Mouse (Mus musculus) macrophage (primary cell): ENCODE measurements at regions not wholly inside any gene's neighbourhood (a gene's known extent, or its start where the extent isn't known, plus 50 kb on each side); places are given as distances from the start of the nearest gene placed in this dataset.

Experiments
- H3K27ac ChIP-seq: fragments of 350-480 bp; formaldehyde crosslinking; 2 replicates; pipeline ENCODE4 v1.9.0; 2021
- H3K36me3 ChIP-seq: fragments of 350-480 bp; formaldehyde crosslinking; 2 replicates; pipeline ENCODE4 v1.9.0; 2021; ENCODE audit errors: inconsistent target
- H3K4me3 ChIP-seq: fragments of 350-480 bp; formaldehyde crosslinking; 2 replicates; pipeline ENCODE4 v1.9.0; 2021; ENCODE audit errors: inconsistent target
- H3K79me2 ChIP-seq: fragments of 350-480 bp; formaldehyde crosslinking; 2 replicates; pipeline ENCODE4 v1.9.0; 2021; ENCODE audit errors: inconsistent target
- WGBS: methylation state at CpG from one replicate; pipeline ENCODE4 v1.1.7; 2026; ENCODE audit warnings: inconsistent platforms; ENCODE audit not compliant: missing documents; 5-methylcytosine and 5-hydroxymethylcytosine counted together

DNA sequence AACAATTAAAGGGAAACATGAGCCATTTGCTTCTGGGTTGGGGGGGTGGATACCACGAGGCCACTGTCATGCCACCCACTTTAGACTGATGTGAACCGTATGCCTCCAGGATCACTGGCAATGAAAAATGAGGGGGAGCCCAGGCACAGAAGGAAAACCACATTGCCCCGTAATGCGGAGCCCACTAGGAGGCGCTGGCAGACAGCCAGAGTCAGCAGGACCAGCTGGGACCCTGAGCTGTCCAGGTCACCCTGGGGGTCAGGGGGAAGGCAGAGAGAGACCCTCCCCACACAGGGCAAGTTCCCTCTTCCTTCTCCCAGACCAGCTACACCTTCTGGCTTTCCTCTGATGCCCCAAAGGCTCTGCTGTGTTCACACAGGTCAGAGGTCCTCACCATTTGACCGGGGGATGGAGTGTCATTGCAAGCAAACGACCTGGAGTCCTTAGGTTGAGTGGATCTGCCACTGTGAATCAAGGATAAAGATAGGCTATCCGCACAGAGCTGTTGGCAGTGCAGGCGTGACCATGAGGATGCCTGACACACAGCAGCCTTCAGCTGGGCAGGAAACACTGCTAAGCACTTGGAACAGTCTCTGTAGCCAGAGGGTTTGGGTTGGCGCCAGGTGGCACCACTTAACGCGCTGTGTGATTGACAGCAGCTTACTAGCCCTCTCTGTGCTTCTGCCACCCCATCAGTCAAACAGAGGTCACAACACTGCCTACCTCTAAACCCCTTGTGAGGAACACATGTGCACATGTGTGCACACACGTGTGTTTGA lies 400.2 kb downstream of the Sox9 start:
- no peaks in the 10 kb centered on the region for H3K79me2 ChIP-seq
- H3K36me3 ChIP-seq = no peaks in the 10 kb centered on the region
- WGBS = 61% methylated on average over 13 of the region's 13 CpGs
- H3K27ac ChIP-seq = no peak overlapping the region
- H3K4me3 ChIP-seq = no peak overlapping the region

- no peaks in the 10 kb centered on the region for H3K36me3 ChIP-seq
- WGBS = 88% methylated on average over 5 of the region's 5 CpGs
- H3K79me2 ChIP-seq = no peaks in the 10 kb centered on the region
- H3K27ac ChIP-seq = no peak overlapping the region
- H3K4me3 ChIP-seq = no peak overlapping the region
Measured at GRCm38 (mm10) chr11:113183556-113183955, 401.5 kb downstream of the Sox9 start.

DNA sequence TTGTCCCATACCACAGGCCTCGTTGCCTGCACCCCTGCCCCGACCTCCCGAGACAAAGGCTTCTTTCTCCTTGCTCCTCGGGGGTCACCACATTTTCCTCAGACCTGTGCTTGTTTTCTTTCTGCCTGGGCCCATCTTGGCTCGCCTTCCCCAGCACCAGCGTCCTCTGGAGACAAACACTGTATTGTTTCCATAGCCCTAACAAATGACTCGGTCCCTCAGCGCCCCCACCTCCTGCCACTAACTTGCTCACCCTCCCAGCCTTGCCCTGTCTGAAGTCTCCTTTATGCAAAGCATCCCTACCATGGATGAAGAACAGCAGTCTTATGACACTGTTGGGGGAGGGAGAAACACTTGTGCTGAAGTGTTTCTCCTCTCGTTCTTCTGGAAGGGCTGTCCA lies 402.1 kb downstream of the Sox9 start:
- Histone ChIP-seq H3K4me3 (no peak overlapping the region), H3K79me2 (no peaks in the 10 kb centered on the region), H3K27ac (no peak overlapping the region), H3K36me3 (no peaks in the 10 kb centered on the region)
- 56% methylated on average over 9 of the region's 9 CpGs for WGBS

DNA sequence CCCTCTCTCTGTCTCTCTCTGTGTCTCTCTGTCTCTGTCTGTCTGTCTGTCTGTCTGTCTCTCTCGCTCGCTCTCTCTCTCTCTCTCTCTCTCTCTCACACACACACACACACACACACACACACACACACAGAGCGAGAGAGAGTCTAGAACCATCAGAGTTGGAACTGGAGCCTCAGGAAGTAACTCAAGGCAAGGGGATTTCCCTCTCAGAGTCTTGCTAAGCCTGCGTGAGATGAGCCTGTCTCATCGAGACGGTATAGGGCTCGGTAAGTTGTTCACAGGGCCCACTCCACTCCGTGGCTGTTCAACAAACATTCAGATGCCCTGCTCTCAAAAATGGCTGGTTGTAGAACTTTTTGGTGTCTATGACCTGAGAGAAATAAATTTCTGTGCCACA lies 405.4 kb downstream of the Sox9 start:
- Histone ChIP-seq H3K79me2 (no peaks in the 10 kb centered on the region), H3K36me3 (no peaks in the 10 kb centered on the region), H3K27ac (no peak overlapping the region), H3K4me3 (no peak overlapping the region)
- 75% methylated on average over 5 of the region's 8 CpGs for WGBS

GRCm38 (mm10) chr11:113188263-113188920 lies 406.4 kb downstream of the Sox9 start:
- Histone ChIP-seq H3K27ac (no peak overlapping the region), H3K4me3 (no peak overlapping the region), H3K79me2 (no peaks in the 10 kb centered on the region), H3K36me3 (no peaks in the 10 kb centered on the region)
- 91% methylated on average over 3 of the region's 4 CpGs for WGBS

DNA sequence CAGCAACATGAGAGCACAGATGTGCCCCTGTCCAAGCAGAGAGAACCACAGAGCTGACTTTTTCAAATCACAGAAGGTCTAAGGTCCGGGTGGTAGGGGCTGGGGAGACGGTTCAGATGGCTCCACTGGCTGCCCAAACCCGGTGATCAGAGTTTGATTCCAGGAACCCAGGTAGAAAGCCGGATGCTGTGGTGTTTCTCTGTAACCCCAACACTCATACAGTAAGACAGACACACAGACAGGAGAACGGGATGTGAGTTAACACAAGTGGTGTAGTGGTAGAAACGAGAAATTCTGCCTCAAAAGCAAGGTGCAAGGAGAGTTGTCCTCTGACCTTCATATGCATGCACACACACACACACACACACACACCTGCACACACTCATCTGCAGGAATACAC lies 408.0 kb downstream of the Sox9 start:
- 88% methylated on average over 5 of the region's 6 CpGs for WGBS
- H3K36me3 ChIP-seq = no peaks in the 10 kb centered on the region
- no peak overlapping the region for H3K27ac ChIP-seq
- H3K4me3 ChIP-seq = no peak overlapping the region
- H3K79me2 ChIP-seq = no peaks in the 10 kb centered on the region

DNA sequence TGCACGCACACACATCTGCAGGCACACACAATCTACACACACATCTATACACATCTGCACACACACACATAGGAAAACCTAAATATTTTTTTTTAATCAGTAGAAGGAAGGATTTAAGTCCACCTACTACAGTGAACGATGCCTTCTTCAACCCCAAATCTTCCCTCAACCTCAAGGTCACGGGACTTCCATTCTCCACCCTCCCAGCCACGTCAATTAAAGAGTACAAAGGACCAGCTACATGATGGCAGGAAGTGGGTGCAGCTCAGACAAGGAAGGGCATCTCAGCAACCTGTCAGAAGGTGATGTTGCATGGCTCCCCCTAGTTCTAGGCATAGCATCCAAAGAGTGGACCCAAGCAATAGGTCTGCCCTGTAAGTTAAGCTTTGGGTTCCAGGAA lies 408.5 kb downstream of the Sox9 start:
- Histone ChIP-seq H3K4me3 (no peak overlapping the region), H3K27ac (no peak overlapping the region), H3K36me3 (no peaks in the 10 kb centered on the region), H3K79me2 (no peaks in the 10 kb centered on the region)
- 67% methylated on average over 4 of the region's 4 CpGs for WGBS

- Histone ChIP-seq H3K36me3 (no peaks in the 10 kb centered on the region), H3K27ac (no peak overlapping the region), H3K79me2 (no peaks in the 10 kb centered on the region), H3K4me3 (no peak overlapping the region)
- 80% methylated on average over 7 of the region's 7 CpGs for WGBS
Measured at GRCm38 (mm10) chr11:113191006-113191405, 409.0 kb downstream of the Sox9 start.

DNA sequence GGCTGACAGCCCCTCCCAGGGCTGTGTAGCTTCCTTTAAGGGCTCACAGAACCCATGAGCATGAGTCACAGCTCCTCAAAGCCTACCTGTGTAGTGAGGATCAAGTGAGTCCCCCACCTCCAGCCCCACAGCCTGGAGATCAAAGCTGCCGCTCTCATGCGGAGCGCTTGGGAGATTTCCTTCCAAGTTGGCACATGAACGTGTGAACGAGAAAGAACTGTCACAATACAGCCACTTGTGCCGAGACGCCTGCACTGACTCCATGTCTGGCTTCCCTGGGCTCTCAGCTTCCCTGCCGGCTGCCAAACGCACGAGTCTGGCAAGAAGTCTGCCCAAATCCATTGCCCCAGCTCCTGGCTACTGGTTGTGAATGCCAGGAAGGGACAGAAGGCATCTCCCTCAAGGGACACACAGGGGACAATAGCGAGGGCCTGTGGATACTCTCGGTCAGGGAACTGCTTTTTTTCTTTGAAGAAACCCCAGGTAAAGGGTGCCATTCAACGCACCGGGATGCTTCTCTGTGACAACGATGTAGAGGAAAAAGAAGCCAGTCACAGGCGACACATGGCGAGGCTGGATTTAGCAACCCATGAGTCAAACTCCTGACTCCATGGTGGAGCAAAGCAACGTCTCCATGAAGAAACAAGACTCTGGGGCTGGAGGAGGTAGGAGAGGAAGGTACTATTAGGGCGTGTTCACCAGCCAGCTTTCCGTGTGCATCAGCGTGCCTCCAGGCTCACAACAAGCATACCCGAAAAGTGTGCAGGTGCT lies 410.2 kb downstream of the Sox9 start:
- Histone ChIP-seq H3K4me3 (no peak overlapping the region), H3K36me3 (no peaks in the 10 kb centered on the region)
- WGBS = 82% methylated on average over 22 of the region's 22 CpGs

DNA sequence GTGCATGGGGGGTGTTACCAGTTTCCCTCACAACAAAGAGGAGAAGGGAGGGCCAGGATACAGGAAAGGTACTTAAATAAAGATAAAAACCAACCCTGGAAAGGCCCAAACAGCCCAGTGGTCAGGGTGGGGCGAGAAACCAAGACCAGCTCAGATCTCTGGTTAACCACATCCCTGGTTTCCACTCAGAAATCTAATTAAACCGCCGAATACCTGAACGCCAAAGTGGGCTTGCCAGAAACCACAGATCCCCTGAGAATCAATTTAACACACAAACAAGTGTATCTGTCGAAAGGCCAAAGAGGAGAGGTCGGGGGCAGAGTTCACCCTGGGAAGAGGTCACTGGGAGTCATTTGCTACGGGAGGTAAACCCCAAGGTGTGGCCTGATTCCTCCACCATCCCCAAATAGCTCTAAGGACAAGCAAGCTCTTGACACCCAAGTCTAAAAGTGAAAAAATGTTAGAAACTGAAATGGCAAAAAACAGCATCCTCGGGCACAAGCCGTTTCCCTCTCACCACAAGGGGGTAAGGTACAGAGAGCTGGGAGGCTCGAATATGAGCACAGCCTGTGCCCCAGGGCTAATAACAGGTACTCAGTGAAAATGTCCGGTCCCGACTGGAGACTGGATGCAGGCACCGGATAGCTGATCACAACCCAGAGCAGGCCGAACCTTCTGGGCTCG lies 412.3 kb downstream of the Sox9 start:
- no peaks in the 10 kb centered on the region for H3K36me3 ChIP-seq
- no peaks in the 10 kb centered on the region for H3K79me2 ChIP-seq
- no peak overlapping the region for H3K4me3 ChIP-seq
- WGBS = 47% methylated on average over 15 of the region's 15 CpGs
- H3K27ac ChIP-seq = no peak overlapping the region

More for the DNA sequence above, 410.2 kb downstream of the Sox9 start:
- H3K79me2 ChIP-seq = no peaks in the 10 kb centered on the region
- no peak overlapping the region for H3K27ac ChIP-seq
